Mouse (Mus musculus) lung, postnatal 0 days (tissue): ENCODE data around the gene Cyp2d11. TPM values are rescaled to one million over a fixed set of nuclear protein-coding genes. Genes with fewer than 3 reads are reported as not detected.
A peak's percentile ranks its signal among the peaks of the same experiment; 100 is the strongest.

ENCODE experiments used
- ATAC-seq: fragments of 200-750 bp; cut with Nextera tagmentation; 2 replicates; pipeline ENCODE4 v1.8.0; 2017; ENCODE audit warnings: moderate library complexity
- DNase-seq: peaks from one replicate; pipeline ENCODE4 v3.0.0-alpha.2; 2016; ENCODE audit warnings: low spot score
- H3K27ac ChIP-seq: fragments of 300-500 bp; sonication (generic); 2 replicates; pipeline ENCODE4 v1.5.1; 2014; ENCODE audit warnings: antibody characterized with exemption, mild to moderate bottlenecking, low read length, mixed read lengths
- H3K27me3 ChIP-seq: fragments of 300-500 bp; sonication (generic); replicated peaks from 2 replicates; pipeline ENCODE4 v1.6.1; 2014; ENCODE audit warnings: low read length, mixed read lengths; ENCODE audit not compliant: insufficient read depth
- H3K36me3 ChIP-seq: fragments of 300-500 bp; sonication (generic); 2 replicates; pipeline ENCODE4 v1.6.1; 2014; ENCODE audit warnings: low read length, mixed read lengths; ENCODE audit not compliant: insufficient read depth
- H3K4me1 ChIP-seq: fragments of 300-500 bp; sonication (generic); 2 replicates; pipeline ENCODE4 v1.6.1; 2014; ENCODE audit warnings: antibody characterized with exemption, low read depth, low read length, mixed read lengths; ENCODE audit not compliant: insufficient read depth
- H3K4me2 ChIP-seq: fragments of 300-500 bp; sonication (generic); replicated peaks from 2 replicates; pipeline ENCODE4 v1.6.1; 2014; ENCODE audit warnings: low read depth, mild to moderate bottlenecking, low read length, moderate library complexity, mixed read lengths
- H3K4me3 ChIP-seq: fragments of 300-500 bp; sonication (generic); 2 replicates; pipeline ENCODE4 v1.5.1; 2014; ENCODE audit warnings: low read depth, low read length
- H3K9ac ChIP-seq: fragments of 300-500 bp; sonication (generic); replicated peaks from 2 replicates; pipeline ENCODE4 v1.6.1; 2014; ENCODE audit warnings: low read depth, mild to moderate bottlenecking
- H3K9me3 ChIP-seq: fragments of 300-500 bp; sonication (generic); 2 replicates; pipeline ENCODE4 v1.6.1; 2016; ENCODE audit warnings: low read length, mixed read lengths
- CTCF ChIP-seq: IDR thresholded peaks from 2 replicates; pipeline ENCODE4 v1.5.1; 2016; ENCODE audit warnings: antibody characterized with exemption, mild to moderate bottlenecking
- EP300 ChIP-seq: IDR thresholded peaks from 2 replicates; pipeline ENCODE4 v1.6.1; 2016; ENCODE audit warnings: antibody characterized with exemption, mild to moderate bottlenecking, control low read depth
- WGBS: fragments of 180-500 bp; shearing (Covaris S2); extraction: QIAGEN DNeasy Blood & Tissue Kit; methylation state at CpG from one replicate; pipeline ENCODE4 v1.1.7; 2014; 5-methylcytosine and 5-hydroxymethylcytosine counted together
- polyA plus RNA-seq: library from polyadenylated mRNA; unstranded; fragments of >200 nt; fragmentation: Nextera tagmentation; extraction: Ambion mirVana; gene quantifications from 2 replicates; pipeline ENCODE4 v1.2.1, GENCODE M21; 2015

The Cyp2d11 gene
- polyA plus RNA-seq, 1 experiment from 2014 or later: not detected

GRCm38 (mm10) chr15:82377701-82378100, 16.1 kb downstream of the Cyp2d11 start:
- H3K4me2 ChIP-seq: 0 out of 2 replicates have a peak overlapping the region, but pooled peaks have one; percentile 27
- H3K27me3 ChIP-seq: no peaks in the 10 kb centered on the region
- peak overlapping the region; percentile 93 for H3K27ac ChIP-seq
- DNase-seq (no peak), ATAC-seq (no peak)
- peaks cover 7% of the 10 kb centered on the region; the same call in 1 of the 2 replicates for H3K4me1 ChIP-seq
- no peaks in the 10 kb centered on the region for H3K9me3 ChIP-seq
- TF ChIP-seq EP300 (no peak), CTCF (no peak)
- 57% methylated on average over 5 of the region's 5 CpGs for WGBS
- no peaks in the 10 kb centered on the region for H3K36me3 ChIP-seq
- H3K9ac ChIP-seq: no peak overlapping the region
- no peak overlapping the region for H3K4me3 ChIP-seq

GRCm38 (mm10) chr15:82376393-82377138, 17.3 kb downstream of the Cyp2d11 start:
- no peaks in the 10 kb centered on the region for H3K27me3 ChIP-seq
- H3K4me2 ChIP-seq: no peak overlapping the region
- H3K27ac ChIP-seq: peak overlapping the region; percentile 93
- no peaks in the 10 kb centered on the region for H3K9me3 ChIP-seq
- no peak overlapping the region for H3K4me3 ChIP-seq
- H3K4me1 ChIP-seq: peaks cover 7% of the 10 kb centered on the region; the same call in 1 of the 2 replicates
- H3K36me3 ChIP-seq: no peaks in the 10 kb centered on the region
- 51% methylated on average over 17 of the region's 17 CpGs for WGBS
- ATAC-seq (peak; percentile 56), DNase-seq (peak; percentile 90)
- TF ChIP-seq EP300 (peak; percentile 85), CTCF (no peak)
- no peak overlapping the region for H3K9ac ChIP-seq

GRCm38 (mm10) chr15:82375855-82376254, 18.0 kb downstream of the Cyp2d11 start:
- ATAC-seq (no peak), DNase-seq (no peak)
- TF ChIP-seq EP300: no peak
- no peak for TF ChIP-seq CTCF
- Histone ChIP-seq H3K4me2 (no peak overlapping the region), H3K36me3 (no peaks in the 10 kb centered on the region), H3K9ac (no peak overlapping the region), H3K9me3 (no peaks in the 10 kb centered on the region), H3K4me1 (peaks cover 7% of the 10 kb centered on the region; the same call in 1 of the 2 replicates), H3K4me3 (no peak overlapping the region), H3K27ac (no peak overlapping the region), H3K27me3 (no peaks in the 10 kb centered on the region)
- 84% methylated on average over 9 of the region's 9 CpGs for WGBS

- H3K4me1 ChIP-seq: peaks cover 2% of the 10 kb centered on the region; the same call in 1 of the 2 replicates
- H3K4me2 ChIP-seq: no peak overlapping the region
- 88% methylated on average over 5 of the region's 5 CpGs for WGBS
- DNase-seq: no peak
- no peak for ATAC-seq
- H3K9me3 ChIP-seq: no peaks in the 10 kb centered on the region
- H3K4me3 ChIP-seq: no peak overlapping the region
- no peak overlapping the region for H3K27ac ChIP-seq
- no peaks in the 10 kb centered on the region for H3K27me3 ChIP-seq
- TF ChIP-seq CTCF: no peak
- TF ChIP-seq EP300: no peak
- H3K36me3 ChIP-seq: no peaks in the 10 kb centered on the region
- H3K9ac ChIP-seq: no peak overlapping the region
These were observed 19.4 kb downstream of the Cyp2d11 start for GRCm38 (mm10) chr15:82374437-82374836.

- Histone ChIP-seq H3K4me3 (no peak overlapping the region), H3K4me1 (no peaks in the 10 kb centered on the region), H3K36me3 (no peaks in the 10 kb centered on the region), H3K9ac (no peak overlapping the region), H3K9me3 (no peaks in the 10 kb centered on the region), H3K27ac (no peak overlapping the region), H3K27me3 (no peaks in the 10 kb centered on the region), H3K4me2 (no peak overlapping the region)
- TF ChIP-seq EP300 (no peak), CTCF (no peak)
- no peak for ATAC-seq
- no peak for DNase-seq
- 85% methylated on average over 5 of the region's 5 CpGs for WGBS
These were observed 20.8 kb downstream of the Cyp2d11 start for GRCm38 (mm10) chr15:82372991-82373390.

GRCm38 (mm10) chr15:82372446-82372845, 21.4 kb downstream of the Cyp2d11 start:
- TF ChIP-seq EP300 (no peak), CTCF (no peak)
- Histone ChIP-seq H3K9ac (no peak overlapping the region), H3K4me3 (no peak overlapping the region), H3K27me3 (no peaks in the 10 kb centered on the region), H3K27ac (no peak overlapping the region), H3K4me1 (no peaks in the 10 kb centered on the region), H3K36me3 (no peaks in the 10 kb centered on the region), H3K4me2 (no peak overlapping the region), H3K9me3 (no peaks in the 10 kb centered on the region)
- no peak for ATAC-seq
- WGBS: 87% methylated on average over 6 of the region's 6 CpGs
- no peak for DNase-seq
